Mouse (Mus musculus): ENCODE measurements at regions not wholly inside any gene's neighbourhood (a gene's known extent, or its start where the extent isn't known, plus 50 kb on each side); places are given as distances from the start of the nearest gene placed in this dataset.
A peak's percentile ranks its signal among the peaks of the same experiment; 100 is the strongest.
"Not testable (repeated sequence)": the region's sequence is repeated elsewhere in the genome, so short reads cannot be mapped to it uniquely, and the experiment has no call there.

- DNase-seq (ENCODE audit: low read depth, low spot score), result no peak
Observed at GRCm38 (mm10) chr1:154018241-154018640, 118.2 kb upstream of the Teddm2 start.

- no peak for DNase-seq (ENCODE audit: low read depth, low spot score)
Observed at GRCm38 (mm10) chr1:154024301-154024700, 124.3 kb upstream of the Teddm2 start.

- DNase-seq (ENCODE audit: low read depth, low spot score), result no peak
Observed at GRCm38 (mm10) chr1:154027303-154027702, 127.3 kb upstream of the Teddm2 start.

DNA sequence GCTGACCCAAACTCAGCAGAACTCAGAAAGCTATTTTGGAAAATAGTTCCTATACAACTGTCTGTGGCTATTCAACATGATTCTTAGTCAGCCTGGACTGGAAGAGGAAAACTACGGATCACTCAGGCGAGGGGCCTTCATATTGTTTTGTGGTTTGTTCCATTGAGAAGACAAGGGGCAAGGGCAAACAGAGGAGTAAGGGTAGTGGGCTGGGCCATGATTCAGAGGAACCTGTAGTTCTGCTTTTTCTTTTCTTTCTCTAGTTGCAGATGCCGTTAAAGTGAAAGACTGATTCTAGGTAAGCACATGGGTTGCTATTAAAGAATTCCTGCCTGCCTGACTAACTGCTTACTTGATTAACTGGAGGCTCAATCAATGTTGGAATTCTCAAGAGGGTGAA, 129.8 kb upstream of the Teddm2 start:
- DNase-seq (ENCODE audit: low read depth, low spot score), result no peak

- DNase-seq (ENCODE audit: low read depth, low spot score), result peak; percentile 13
Observed at GRCm38 (mm10) chr1:154032669-154033099, 132.7 kb upstream of the Teddm2 start.

DNA sequence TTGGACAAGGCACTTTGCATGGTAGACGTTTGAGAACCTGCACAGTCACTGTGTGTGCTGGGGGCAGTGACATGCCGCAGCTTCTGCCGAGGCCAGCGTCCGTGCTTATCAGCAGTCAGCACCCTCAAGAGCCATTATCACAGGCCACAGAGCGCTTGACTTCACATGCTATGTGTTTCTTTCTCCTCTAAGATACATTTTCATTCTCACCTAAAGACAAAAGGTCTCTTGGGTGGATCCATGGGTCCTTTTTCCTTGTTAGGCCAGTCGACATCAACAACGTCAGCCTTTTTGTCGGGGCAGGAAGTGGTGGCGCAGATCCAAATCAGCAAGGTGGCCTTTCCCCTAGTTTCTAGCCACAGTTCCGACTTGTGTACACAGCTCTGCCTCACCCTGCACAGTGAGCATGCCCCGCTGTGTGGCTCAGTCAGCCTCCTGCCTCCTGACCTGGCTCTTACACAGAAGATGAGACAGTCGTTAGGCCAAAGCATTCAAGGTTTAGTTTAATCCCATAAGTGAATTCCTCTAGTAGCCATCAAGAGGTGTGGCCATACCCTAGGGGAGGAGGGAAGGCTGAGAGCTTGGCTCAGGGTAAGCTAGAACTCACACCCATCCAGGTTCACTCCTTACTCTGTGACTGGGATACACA, 134.1 kb upstream of the Teddm2 start:
- no peak for DNase-seq (ENCODE audit: low read depth, low spot score)

DNA sequence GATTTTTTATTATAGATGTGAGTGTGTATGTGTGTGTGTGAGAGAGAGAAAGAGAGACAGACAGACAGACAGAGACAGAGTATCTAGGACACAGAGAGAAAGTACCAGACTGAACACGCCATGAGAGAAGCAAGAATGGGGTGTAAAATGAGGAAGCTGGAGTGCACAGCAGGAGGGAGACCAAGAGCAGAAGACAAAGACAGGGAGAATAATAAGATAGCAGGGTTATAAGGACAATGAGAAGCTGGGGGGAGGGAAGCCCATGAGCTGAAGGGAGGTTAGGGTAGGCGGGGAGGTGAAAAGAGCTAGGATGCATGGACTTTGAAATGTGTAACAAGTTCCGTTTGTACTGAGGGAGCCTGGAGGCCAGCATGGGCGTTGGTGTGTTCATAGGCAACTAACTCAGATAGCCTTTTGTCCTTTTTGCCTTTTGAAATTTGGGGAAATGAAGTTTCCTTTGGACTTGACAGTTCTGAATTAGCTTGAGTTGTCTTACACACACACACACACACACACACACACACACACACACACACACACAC, 136.8 kb upstream of the Teddm2 start:
- no peak for DNase-seq (ENCODE audit: low read depth, low spot score)

DNA sequence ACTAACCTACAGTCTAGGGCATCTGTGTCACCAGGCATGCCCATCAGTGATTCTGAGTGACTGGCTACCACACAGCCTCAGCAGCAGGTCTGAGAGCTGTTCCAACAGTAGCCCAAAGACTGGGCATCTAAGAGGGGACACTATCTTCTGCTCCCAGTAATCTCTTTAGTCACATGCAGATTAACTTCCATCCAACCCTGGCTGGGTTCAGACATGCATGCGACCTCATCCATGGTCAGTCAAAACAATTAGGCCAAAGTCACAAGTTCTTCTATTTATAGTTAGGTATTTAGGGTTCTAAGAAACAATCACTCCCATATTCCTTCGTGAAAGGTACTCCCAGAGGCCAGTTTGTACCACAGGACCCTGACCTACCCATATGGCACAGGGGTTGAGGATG, 138.2 kb upstream of the Teddm2 start:
- no peak for DNase-seq (ENCODE audit: low read depth, low spot score)

- no peak for DNase-seq (ENCODE audit: low read depth, low spot score)
Observed at GRCm38 (mm10) chr1:154040907-154041306, 140.9 kb upstream of the Teddm2 start.

DNA sequence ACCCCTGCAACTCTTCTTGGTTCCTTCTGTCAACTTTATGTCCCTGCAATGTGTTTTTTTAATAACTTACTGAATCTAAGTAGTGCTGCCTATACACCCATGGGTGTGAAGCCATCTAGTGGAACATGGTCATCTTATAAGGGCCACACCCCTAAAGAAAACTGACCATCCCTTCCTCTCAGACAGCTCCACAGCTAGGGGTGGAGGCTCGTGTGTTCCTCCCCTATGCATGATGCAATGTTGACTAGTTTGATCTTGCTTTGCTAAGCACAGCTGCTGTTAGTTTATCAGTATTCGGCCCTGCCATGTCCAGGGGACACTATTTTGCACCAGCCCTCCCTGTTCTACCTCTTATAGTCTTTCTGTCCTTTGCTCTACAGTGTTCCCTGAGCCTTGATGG, 142.9 kb upstream of the Teddm2 start:
- DNase-seq (ENCODE audit: low read depth, low spot score), result no peak

DNA sequence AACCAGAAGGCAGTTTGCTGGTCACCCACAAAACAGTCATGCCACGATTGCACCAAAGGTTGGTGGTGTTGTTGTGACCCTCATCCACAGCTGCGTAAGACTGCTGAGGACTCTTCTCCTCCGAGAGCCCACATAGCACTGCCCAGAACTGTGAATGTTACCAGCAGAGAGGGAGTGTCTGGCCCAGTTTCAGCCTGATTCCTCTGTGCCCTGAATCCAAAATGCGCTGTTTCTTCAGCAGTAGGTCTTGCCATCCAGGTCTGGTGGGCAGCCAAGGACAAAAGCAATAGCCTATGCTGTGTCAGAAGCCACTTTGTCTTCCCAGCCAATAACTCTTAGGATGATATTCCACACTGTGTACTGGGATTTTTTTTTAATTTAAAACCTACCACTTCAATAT, 144.7 kb upstream of the Teddm2 start:
- DNase-seq (ENCODE audit: low read depth, low spot score), result no peak

DNA sequence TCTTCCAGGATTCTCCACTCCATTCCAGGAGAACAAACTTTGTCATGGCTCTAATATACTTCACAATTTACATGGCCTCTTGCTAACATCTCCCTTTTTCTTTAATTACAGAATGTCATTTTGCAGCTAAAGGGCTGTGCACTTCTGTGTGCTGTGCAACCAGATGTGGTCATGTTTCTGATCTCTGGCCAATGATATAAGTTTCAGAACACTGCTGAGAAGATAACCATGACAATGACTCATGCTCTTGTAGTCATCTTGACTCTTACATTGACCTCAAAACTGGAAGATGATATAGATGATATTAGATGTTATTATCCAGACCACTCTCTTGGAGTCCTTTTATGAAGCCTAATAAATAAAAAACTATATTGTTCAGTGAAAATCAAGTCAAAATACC, 145.9 kb upstream of the Teddm2 start:
- no peak for DNase-seq (ENCODE audit: low read depth, low spot score)

GRCm38 (mm10) chr1:154053641-154054040, 147.3 kb upstream of the Zfp648 start:
- DNase-seq (ENCODE audit: low read depth, low spot score), result peak; percentile 16

DNA sequence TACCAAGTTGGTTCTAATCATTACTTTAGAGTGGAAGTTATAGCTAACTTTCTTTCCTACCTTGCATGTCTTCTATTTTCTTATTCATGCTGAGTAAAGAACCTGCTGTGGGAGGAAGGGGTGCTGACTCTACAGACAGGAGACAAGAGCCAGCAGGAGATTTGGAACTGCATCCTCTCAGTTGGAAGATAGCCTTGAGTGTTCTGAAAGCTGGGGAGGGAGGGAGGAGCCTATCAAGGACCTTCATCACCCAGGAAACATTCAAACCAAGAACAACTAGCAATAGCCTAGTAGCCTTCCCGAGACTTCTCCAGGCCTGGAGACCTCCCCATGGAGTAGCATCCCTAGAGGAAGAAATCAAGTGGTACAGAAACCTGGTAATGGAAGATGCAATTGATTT, 146.1 kb upstream of the Zfp648 start:
- no peak for DNase-seq (ENCODE audit: low read depth, low spot score)

- DNase-seq (ENCODE audit: low read depth, low spot score), result not testable (repeated sequence)
Observed at GRCm38 (mm10) chr1:154061397-154061796, 139.6 kb upstream of the Zfp648 start.

- DNase-seq (ENCODE audit: low read depth, low spot score), result no peak
Observed at GRCm38 (mm10) chr1:154061851-154062250, 139.1 kb upstream of the Zfp648 start.

DNA sequence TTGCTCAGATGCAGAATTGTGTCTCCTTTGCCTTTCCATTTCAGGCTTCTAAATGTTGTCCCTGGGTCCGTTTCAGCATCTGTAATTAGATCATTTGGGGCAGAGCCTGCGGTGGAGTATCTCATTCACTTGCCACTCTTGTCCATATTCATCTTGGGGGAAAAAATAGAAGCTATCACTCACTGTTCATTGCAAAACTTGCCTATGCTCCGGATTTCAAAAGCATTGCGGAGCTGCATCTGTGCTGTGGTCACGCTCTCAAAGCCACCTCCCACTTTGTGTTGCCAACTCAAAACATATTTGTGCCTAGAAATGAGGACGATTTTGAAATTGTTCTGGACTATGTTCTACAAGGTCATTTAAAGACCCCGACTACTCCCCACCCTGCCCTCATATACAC, 138.3 kb upstream of the Zfp648 start:
- no peak for DNase-seq (ENCODE audit: low read depth, low spot score)

GRCm38 (mm10) chr1:154064633-154065032, 136.4 kb upstream of the Zfp648 start:
- DNase-seq (ENCODE audit: low read depth, low spot score), result no peak

DNA sequence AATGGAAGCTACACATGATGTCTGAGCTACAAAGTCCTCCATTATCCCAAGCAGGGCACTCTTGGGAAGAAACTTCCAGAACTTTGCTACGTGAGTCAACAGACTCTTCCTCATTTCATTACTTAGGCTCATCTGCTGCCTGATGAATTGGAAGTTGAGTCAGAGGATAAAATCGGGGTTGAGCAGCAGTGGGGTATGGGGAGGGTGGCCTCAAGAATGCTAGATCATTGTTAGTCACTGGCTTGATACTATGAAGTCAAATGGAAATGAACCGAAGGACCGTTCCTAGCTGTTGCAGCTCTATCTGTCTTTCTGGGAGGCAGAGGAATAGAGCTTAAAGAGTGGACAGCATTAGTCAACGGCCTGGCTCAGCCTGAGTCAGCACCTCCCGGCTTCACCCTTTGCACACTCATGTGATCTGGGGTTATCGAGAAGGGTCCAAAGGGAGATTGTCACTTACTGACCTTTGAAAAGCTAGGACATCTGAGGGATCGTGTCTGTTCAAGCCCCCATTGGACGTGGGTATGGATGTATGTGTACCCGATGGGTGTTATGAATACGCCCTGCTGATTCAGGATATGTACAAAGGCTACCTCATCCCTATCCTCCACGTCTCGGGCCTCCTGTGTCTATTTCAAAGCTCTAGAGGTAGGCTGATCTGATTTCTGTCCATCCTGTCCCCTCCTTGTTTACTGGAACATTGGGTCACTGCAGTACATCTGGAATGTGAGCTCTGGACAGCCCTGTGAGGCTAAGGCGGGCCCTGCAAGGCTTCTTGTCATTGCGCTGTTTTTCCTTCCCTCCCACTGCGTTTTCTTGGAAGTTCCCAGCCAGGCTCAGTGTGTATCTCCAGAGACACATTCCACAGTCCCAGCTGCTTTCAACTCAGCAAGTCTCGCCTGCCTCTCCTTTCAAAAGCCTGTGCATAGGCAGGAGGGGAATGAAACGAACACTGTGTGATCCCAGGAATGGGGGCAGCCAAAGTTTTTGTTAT, 135.4 kb upstream of the Zfp648 start:
- DNase-seq (ENCODE audit: low read depth, low spot score), result no peak

GRCm38 (mm10) chr1:154067856-154068255, 133.1 kb upstream of the Zfp648 start:
- DNase-seq (ENCODE audit: low read depth, low spot score), result no peak

- no peak for DNase-seq (ENCODE audit: low read depth, low spot score)
Observed at GRCm38 (mm10) chr1:154074270-154074669, 126.7 kb upstream of the Zfp648 start.

DNA sequence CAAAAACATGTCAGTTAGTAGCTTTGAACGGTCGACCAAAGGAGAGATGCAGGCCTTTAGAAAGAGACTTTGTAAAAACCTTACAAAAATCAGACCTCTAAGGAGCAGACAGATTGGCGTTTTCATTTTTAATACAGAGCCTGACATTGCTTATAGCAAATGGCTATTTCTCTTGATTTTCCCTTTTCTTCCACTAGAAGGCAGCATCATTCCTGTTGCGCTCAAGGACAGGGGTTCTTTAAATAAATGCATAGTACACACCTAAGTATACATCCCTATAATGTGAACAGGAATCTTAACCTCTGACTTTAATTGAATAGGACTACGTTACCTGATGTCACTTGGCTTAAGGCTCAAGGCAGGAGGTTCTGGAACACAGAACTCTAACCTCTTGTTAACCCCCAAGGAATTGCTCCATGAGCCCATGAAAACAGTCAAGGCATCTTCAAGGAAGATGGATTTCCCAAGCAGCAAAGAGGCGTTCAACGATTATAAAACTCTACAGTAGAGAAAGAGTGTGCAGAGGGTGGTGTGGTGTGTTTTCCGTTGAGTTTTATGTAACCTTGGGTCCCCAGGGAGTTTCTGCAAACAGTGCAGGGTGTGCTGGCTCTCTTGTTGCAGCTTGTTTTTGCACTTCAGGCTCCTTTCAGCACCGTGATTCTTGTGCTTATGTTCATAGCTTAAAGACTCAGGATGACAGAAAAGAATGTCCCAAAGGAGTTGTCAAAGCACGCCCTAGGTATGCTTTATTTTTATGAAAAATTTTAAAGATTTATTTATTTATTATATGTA, 124.1 kb upstream of the Zfp648 start:
- no peak for DNase-seq (ENCODE audit: low read depth, low spot score)
